Mouse (Mus musculus) adrenal gland, postnatal 36 days (tissue): ENCODE data around the gene Lcp2. TPM values are rescaled to one million over a fixed set of nuclear protein-coding genes. Genes with fewer than 3 reads are reported as not detected.

Experiments used
- DNase-seq, 2 experiments: peaks; one replicate each; pipeline ENCODE4 v3.0.0; 2021; ENCODE audit warnings: mixed read lengths in 1 of 2
- long read RNA-seq, 2 experiments: library from polyadenylated mRNA; stranded (forward); transcript quantifications; one replicate each; pipeline ENCODE4 v2.0.0; 2021; ENCODE audit warnings: borderline sequencing depth in 2 of 2
- total RNA-seq, 2 experiments: library from RNA; stranded (reverse); gene quantifications; 2 replicates each; pipeline ENCODE4 v1.2.3; 2021

Gene Lcp2
- 1 to 10 TPM; 2.2 to 2.5 TPM for total RNA-seq
- long read RNA-seq, experiment 1: 0 reads
- long read RNA-seq, experiment 2: 0 reads

DNA sequence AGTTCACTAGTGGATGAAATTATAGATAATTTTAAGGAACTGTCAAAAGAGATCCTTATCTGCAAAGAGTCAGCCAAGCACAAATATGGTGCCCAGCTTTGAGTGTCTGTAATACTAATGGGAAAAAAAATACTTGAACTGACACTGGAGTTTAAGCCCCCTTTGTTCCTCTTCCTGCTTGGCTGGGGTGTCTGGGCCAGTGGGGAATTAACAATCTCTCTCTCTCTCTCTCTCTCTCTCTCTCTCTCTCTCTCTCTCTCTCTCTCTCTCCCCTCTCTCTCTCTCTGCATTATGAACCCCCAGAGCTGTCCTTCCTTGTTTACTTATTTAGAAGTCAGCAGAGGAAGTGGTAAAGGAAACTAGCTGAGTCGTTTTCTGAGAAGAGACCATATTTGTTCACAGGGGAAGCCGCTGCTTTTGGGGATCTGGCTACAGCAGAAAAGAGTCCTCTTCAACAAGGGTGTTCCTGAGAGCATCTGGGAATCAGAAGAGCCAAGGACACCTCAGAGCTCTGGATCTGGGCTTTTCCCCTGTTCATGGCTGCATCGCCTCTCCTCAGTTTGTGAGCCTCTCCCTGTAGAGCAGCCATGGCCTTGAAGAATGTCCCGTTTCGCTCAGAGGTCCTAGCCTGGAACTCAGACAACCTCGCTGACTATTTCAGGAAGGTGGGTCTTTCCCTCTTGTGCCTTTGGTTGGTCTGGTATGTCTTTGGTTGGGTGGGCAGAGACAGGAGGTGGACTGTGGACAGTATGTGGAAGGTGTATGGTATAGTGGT is at the start of gene Lcp2:
Gene Lcp2 (plus strand): TSS at position 154 of the 775 bp plus-strand sequence.
- no peak for DNase-seq

DNA sequence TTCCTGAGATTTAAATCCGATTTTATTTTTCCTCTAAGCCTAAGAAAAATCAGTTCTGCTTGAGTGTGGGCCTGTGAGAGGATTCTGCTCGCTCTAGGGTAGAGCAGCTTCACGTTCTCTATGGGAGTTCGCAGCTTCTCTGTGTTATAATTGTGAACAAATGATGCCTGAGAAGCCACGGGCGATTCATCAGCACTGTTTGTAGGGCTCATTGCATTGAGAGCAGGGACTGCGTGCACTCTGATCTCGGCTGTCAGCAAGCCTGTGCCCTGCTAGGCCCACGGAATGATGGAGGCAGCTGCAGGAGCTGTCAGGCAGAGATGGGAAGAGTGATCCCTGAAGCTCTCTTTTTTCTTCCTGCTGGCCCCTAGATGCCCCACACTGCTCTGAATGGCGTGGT is 48.5 kb upstream of the Lcp2 start:
- DNase-seq: no peak

DNA sequence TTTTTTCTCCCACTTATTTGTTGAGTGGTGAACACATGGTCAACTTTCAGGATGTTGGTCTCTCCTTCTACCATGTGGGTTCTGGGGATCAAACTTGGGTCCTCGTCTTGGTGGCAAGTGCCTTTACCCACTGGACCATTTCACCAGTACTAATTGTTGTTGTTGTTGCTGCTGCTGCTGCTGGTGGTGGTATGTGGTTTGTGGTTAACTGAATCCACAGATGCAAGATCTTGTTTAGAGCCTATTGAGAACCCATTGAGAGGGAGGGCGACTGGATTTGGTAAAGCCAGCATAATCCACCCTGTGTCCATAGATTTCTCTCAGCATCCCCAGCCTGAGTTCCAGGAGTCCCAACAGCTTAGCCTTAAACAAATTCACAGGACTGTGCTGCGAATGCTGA is 46.3 kb upstream of the Lcp2 start:
- DNase-seq: no peak

DNA sequence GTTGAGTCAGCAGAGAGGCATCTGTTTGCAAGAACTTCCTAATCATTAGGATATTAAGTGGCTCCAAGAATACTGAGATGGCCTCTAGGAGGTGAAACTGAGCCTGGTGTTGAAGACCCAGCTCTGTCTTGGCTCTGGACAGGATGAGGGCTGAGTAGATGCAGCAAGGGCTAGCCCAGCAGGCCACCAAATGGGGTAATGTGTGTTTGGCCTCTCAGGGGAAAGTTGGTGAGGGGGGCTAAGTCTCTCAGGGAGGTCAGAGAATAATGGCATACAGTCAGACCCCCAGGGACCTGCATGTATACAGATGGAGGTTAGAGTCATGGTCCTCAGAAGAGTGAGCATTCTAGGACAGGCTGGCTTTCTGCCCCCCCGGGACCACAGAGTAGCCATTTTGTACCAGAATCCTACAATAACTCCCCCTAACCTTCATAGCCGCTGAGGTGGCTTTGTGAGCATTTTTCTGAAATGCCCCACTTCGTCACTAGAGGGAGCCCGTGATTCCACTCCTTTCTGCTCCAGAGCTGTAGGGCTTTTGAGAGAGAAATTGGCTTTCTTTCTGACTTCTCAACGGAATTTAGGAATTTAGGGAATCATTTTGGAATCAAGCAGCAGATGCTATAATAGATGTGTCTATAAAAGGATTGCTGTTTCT is 44.7 kb upstream of the Lcp2 start:
- DNase-seq: peak; percentile 44 to 58

DNA sequence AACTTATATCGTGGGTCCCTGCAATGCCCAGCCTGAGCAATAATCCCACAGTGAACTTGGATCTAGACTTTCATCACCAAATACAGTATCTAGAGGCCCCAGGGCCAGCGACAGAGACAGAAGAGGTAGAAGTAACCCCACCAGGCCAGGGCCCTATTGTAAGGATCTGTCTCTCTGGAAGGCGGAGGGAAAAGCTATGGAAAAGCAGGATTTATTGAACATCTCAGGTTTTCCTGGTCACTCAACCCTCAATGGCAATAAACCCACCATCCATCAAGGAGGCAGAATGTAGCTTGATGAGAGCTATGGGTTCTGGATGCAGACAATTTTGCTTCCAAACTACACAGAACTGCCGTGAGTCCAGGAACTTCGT is 44.1 kb upstream of the Lcp2 start:
- no peak for DNase-seq

DNA sequence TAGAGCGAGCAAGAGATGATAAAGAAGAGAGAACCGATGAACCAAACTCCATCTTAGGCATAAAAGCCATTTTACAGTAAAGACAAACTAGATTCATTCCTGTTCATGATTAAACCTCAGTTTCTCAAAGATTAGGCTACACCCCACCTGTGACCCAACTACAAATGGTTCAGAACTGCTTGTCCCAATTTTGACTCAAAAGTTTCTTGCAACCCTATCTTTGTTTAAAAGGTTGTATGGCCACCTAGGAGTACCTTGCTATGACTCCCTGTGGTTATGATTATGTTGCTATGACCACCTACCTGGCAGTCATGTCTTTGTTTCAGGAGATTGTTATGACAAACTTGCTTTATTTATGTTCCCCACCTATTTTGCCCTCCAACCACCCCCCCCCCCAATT is 39.1 kb upstream of the Lcp2 start:
- DNase-seq: no peak

DNA sequence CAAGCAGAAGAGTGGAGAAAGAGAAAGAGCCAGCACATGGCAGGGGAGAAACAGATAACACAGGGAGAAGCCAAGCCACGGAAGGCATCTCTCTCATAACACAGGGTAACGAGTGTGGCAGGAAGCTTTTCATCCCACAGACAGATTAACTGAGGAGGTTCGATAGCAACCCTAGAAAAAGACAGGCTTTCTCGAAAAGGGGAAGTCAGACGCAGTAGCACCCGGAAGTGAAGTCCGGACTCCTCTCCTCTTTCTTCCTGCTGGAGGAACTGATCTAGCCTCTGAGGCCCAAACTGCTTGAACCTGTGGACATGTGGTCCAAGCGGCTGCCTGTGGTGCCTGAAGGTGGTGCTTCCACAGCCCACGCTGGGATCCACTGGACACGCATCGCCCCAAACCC is 38.5 kb upstream of the Lcp2 start:
- peak in 1 of 2 experiments; percentile 13 for DNase-seq

DNA sequence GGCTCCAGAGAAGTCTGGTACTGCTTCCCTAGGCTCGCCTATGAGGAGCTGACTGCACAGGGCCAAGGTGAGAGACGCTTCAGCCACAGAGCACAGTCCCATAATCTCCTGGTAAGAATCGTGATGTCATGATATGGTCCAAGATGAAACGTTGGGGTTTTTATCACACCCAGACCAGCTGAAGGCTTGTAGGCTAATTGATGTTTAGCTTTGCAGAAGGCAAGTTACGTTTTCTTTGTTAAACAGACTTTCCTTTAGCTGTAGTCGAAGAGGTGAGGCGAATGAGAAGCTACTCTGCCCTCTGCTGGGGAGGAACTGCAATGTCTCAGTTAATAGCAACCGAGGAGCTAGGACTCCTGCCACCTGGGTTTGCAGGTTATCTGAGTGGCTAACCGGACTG is 38.0 kb upstream of the Lcp2 start:
- peak; percentile 28 to 53 for DNase-seq

DNA sequence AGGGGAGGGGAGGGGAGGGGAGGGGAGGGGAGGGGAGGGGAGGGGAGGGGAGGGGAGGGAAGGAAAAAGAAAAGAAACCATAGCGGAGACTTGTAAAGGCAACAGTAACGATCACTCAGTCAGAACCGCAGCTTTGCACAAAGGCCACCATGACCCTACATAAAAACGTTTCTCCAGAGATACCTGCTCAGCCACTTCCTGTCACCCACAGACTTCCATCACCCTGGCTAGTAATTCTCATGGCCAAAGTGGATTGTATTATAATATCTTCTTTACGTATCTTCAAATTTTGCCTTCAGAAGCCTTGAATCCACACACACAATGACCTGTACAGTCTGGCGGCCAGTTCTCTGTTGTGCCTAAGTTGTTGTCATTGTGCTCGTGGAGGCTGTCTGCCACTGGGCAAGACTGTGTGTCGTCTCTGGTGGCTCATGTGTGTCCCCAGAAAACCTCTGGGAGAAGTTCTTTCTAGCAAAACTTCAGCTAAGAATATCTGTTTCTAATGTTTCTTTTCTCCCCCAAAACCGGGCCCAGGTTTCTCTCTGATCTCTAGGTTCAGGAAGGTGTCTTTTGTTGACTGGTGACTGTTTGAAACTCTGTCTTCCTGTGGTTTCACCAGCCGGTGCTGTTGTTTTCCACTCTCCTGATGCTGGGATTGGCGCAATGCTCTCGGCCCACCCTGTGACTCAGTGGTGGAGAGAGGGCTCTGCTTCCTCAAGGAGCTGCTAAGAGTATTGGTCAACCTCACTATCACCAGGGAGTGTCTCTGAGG is 37.2 kb upstream of the Lcp2 start:
- DNase-seq: no peak

DNA sequence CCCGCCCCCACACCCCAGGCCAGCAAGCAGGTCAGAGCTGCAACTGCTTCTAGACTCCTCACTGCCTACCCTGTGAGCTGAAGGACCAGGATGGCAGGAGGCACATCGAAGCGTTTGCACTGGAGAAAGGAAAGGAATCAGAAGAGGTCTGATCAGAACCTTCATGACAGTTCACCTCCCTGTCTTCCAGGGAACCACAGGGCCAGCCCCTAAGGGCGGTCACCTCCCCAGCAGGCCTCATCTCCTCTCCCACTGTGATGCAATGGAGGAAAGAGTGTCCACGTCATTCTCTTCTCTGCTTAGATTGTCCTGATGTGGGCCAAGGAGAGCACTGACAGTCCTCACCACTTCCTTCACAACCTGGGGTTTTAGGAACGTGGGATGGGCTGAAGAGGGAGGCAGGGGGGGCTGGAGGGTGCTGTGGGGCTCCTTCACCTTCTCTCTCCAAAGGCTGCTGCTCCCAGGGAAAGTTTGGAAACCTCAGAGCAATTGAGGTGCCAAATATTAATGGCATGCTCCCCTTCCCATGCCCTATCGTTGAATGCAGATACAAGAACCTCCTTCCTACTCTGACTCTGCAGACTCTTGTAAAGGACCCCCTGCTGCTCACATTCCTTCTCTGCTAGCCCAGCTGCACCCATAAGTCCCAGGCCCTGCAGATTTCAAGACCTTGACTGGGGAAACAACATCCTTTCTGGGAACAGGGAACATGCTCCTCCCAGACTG is 36.4 kb upstream of the Lcp2 start:
- no peak for DNase-seq

DNA sequence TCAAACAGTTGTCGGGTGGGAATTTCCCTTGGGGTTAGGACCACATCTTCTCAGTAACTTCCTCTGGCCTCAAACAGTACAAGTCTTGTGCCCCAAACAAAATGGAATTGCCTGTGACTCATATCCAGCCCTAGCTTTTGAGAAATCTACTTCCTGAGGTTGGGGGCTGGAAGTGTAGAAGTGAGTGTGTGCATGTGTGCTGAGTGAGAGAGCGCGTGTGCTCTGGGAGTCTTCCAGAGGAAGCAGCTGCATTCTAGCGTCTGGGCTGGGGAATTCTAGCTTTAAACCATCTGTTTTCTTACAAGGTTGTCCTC is 35.9 kb upstream of the Lcp2 start:
- no peak for DNase-seq

DNA sequence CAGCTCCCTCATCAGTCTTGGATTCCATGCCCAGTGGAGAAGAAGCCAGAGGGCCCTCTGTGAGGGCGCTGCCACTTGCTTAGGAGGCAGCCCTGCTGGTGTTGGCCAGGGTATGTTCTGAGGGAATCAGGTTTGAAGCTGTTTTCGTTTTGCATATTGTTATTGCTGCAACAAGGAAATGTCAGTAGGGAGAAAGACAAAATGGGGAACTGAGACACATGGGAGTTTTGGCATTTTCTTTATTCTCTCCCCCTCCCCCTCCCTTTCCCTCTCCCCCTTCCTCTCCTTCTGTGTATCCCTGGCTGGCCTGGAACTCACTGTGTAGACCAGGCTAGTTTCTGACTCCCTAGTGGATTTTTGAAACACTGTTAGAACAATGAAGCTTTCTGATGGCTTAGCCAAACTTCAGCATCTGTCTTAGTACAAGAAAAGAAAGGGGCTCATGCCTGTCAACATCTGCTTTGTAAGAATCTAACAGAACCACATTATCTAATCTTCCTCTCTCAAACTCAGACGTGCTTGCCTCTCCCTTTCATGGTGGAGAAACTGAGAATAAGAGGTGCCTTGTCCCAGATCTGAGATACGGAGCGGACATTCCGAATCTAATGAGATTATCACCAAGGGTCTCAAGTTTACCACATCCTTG is 34.6 kb upstream of the Lcp2 start:
- DNase-seq: no peak

DNA sequence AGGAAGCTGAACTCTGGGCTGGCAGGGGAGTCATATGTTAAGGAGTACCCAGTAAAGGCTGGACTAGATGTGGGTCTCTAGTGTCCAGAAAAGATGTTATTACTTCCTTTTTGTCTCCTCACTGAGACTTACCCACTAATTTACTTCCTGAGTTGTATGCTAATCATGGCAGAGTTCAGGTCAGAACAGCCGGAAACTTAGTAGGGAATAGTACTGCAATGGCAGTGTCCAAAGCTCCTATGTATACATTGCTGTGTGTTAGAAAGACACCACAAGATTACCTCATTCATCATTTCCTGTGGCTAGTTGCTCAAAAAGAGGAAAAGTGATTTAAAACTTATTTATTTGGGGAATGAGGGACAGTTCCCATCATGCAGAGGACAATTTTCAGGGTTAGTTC is 21.6 kb upstream of the Lcp2 start:
- DNase-seq: no peak

DNA sequence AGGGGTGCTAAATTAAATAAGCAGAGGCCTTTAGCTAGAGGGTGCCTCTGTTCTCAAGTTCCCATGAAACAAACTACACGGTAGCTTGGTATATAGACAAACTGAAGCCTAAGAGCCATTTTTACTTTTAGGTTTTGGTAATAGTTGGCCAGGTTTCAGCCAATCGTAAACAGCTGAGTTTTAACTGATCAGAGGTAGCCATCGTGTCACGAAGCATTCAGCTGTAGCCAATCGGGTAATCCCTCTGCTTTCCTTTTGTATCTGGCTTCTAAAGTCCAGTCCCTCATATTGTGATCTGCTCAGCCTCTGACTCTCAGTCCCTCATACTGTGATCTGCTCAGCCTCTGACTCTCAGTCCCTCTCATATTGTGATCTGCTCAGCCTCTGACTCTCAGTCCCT is 17.1 kb upstream of the Lcp2 start:
- DNase-seq: no peak

DNA sequence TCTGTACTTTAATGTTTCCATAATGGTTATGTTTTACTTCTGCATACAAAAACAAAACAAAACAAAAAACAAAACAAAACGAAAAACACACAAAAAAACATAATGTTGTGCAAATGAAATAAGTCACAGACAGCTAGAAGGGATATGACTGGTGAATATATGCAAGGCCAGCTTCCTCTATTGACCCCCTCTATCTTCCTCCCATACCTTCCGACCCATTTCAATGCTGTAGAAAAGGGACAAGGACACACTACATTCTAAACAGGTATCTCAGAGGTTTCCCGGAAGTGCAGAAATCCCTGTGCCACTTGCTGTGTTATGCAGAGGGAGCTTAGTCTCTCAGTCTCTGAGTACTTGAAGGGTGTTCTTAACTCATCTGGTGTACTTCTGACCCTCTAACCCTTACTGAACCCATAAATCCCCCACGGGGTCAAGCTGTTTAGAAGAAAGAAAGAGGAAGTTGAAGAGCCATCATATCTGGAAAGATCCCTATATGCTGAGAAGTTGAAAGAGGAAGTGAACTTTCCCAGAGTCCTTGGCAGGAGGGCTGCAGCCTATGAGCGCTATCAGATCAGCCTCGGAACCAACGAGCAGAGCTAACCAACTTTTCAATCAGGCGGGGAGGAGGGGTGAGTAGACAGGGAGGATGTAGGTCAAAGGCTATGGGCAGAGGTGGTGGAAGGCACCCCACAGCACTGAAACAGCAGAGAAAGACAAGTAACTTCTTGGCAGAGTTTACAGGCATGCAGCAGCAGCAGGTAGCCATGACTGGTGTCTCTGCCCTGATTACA is 15.5 kb upstream of the Lcp2 start:
- peak in 1 of 2 experiments; percentile 37 for DNase-seq

DNA sequence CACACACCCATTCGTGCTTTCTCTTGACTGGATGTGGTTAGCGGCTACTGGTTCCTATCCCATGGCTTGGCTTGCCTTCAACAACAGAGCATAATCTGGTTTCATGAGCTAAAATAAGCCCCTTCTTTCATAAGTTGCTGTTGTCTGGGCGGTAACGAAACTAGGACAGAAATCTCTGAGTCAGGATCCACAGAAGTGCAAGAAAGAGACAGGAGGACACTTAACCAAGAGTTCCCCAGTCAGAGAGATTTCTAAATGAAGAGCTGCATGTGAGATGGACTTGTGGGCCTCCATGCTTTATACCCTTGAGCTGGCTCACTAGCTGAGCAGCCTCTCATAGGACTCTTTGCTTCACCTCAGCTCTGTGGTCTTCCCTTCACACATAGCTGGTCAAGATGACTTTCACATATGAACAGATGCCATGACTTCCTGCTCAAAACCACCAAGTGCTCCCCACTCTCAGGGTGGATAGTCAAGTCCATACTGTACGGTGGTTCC is 12.7 kb upstream of the Lcp2 start:
- no peak for DNase-seq

DNA sequence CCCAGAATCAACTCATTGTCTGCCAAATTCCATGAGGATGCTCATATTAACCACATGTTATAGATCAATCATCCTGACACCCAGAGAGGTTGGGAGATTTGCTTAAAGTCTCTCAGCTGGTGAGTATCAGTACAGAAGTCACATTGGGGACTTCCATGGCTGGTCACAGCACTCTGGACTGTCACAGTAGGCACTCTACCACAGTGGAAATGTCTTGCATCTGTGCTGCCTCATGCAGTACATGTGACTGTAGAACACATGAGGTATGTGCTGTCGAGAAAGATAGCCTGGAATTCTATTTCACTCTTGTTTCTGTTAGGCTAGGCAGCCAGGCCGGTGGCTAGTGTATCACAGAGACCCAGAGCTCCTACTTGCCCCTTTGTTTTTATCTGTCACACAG is 11.9 kb upstream of the Lcp2 start:
- no peak for DNase-seq

DNA sequence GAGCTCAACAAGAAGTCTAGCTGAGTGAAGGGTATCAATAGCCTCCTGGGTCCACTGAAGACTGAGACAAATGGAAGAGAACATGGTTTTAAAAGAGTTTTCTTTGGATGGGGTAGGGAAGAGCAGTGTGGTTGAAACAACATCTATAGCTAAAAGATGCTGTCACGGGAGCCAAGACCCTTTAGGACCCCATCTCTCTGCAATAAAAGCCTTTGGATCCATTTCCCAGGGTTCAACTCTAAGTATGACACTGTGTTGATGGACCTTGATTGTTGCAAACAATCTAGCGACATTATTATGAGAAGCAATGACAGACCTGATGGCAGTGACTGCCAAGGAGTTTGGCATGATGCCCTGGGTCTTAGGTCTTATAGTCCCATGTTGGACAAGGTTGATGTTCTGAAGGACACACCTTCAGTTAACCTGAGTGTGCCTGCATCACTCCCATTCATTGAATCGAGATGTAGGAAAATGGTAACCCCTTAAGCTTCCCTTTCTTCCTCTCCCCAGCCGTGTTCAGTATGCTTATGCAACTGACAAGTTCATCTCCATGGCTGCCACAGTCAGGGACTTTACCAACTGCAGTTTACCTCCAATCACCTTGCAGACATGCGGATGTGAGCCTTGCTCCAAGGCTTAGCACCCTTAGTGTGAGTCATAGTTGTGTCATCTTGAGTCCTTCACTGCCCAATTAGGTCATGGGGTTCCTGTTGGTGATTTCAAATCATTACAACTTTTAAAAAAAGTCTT is 10.6 kb upstream of the Lcp2 start:
- peak in 1 of 2 experiments; percentile 37 for DNase-seq

DNA sequence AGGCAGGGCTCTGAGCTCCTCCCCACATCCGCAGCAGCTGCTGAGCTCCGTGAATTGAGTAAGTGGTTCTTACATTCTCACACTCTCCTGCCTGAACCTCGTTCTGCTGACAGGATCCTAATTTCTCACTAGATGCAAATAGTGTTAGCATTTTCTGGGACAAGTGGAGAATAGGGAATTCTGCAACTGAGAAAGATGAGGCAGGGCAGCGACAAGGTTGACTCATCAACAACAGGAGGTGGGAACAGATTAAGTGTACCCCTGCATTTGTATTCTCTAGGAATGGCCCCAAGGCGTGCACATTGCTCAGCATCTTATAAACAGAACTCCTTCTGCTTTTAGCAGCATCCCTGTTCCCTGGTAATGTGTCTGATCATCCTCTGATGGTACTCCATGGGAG is 6.7 kb upstream of the Lcp2 start:
- no peak for DNase-seq

DNA sequence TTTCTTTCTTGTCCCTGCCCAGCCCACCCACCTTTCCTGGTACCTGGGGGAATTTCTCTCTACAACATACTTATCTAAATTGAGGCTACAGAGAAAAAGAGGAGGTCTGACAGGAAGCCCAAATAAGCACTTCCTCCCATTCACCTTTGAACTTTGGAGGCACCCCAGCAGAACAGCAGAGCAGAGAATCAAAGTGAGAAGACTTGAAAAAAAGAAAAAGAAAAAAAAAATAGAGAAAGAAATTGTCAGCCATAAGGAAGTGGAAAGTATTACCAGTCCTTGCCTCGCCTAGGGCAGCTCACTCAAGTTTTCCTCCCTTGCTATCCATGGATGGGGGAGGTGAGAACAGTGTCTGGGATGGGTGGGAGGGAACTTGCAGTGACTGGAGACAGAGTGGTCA is 3.9 kb upstream of the Lcp2 start:
- no peak for DNase-seq
